Mouse (Mus musculus): ENCODE measurements around the gene Obsl1. TPM values are rescaled to one million over a fixed set of nuclear protein-coding genes. Genes with fewer than 3 reads are reported as not detected.

Gene Obsl1
- polyA plus RNA-seq, 1 experiment from 2014 or later, result 25.8 TPM

GRCm38 (mm10) chr1:75519576-75519975, 13.3 kb upstream of the Obsl1 start:
- peak overlapping the region; percentile 71 for H3K27ac ChIP-seq (ENCODE audit: low read length)
- TF ChIP-seq EP300 (IDR thresholded peaks at IDR 0.05) (no peak), CTCF (IDR thresholded peaks at IDR 0.05) (no peak)
- H3K4me1 ChIP-seq (ENCODE audit: insufficient read depth, low read depth, low read length), result peaks cover 6% of the 10 kb centered on the region; the same call in 1 of the 2 replicates
- H3K4me3 ChIP-seq (ENCODE audit: low read depth, low read length), result no peak overlapping the region
- no peaks in the 10 kb centered on the region for H3K9me3 ChIP-seq (ENCODE audit: low read length)
- H3K27me3 ChIP-seq (replicated peaks; ENCODE audit: insufficient read depth, low read length), result no peaks in the 10 kb centered on the region
- peak; percentile 72 for DNase-seq (ENCODE audit: low spot score)
- no peak overlapping the region for H3K4me2 ChIP-seq (replicated peaks; ENCODE audit: low read depth, low read length)
- H3K36me3 ChIP-seq (ENCODE audit: insufficient read depth, low read length), result no peaks in the 10 kb centered on the region
- no peak overlapping the region for H3K9ac ChIP-seq (replicated peaks; ENCODE audit: low read depth)
- 34% methylated on average over 5 of the region's 5 CpGs for WGBS
- ATAC-seq, result no peak

DNA sequence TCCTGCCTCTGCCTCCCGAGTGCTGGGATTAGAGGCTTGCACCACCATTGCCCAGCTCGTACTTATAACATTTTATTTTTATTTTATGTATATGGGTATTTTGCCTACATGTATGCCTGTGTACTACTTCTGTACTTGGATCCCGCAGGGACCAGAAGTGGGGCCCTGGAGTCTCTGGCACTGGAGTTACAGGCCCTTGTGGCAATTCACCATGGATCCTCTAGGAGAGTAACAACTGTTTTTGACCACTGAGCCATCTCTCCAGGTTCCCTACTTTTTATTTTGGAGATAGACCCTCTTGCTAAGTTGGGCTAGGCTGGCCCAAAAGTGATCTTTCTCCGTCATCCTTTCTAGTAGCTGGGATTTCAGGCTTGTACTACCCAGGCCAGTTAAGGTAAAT, 12.2 kb upstream of the Obsl1 start:
- TF ChIP-seq EP300 (IDR thresholded peaks at IDR 0.05) (no peak), CTCF (IDR thresholded peaks at IDR 0.05) (no peak)
- H3K27ac ChIP-seq (ENCODE audit: low read length), result no peak overlapping the region
- 93% methylated on average over 4 of the region's 4 CpGs for WGBS

GRCm38 (mm10) chr1:75517984-75518383, 11.7 kb upstream of the Obsl1 start:
- no peak for TF ChIP-seq EP300 (IDR thresholded peaks at IDR 0.05)
- TF ChIP-seq CTCF (IDR thresholded peaks at IDR 0.05), result no peak
- Histone ChIP-seq H3K27me3 (replicated peaks; ENCODE audit: insufficient read depth, low read length) (no peaks in the 10 kb centered on the region), H3K4me2 (replicated peaks; ENCODE audit: low read depth, low read length) (no peak overlapping the region), H3K4me3 (ENCODE audit: low read depth, low read length) (no peak overlapping the region), H3K9ac (replicated peaks; ENCODE audit: low read depth) (no peak overlapping the region), H3K36me3 (ENCODE audit: insufficient read depth, low read length) (no peaks in the 10 kb centered on the region), H3K27ac (ENCODE audit: low read length) (no peak overlapping the region), H3K9me3 (ENCODE audit: low read length) (no peaks in the 10 kb centered on the region), H3K4me1 (ENCODE audit: insufficient read depth, low read depth, low read length) (peaks cover 6% of the 10 kb centered on the region; the same call in 1 of the 2 replicates)
- ATAC-seq (no peak), DNase-seq (ENCODE audit: low spot score) (peak; percentile 45)
- WGBS, result 48% methylated on average over 2 of the region's 4 CpGs

More for the DNA sequence above, 12.2 kb upstream of the Obsl1 start:
- Histone ChIP-seq H3K4me2 (replicated peaks; ENCODE audit: low read depth, low read length) (no peak overlapping the region), H3K9me3 (ENCODE audit: low read length) (no peaks in the 10 kb centered on the region), H3K27me3 (replicated peaks; ENCODE audit: insufficient read depth, low read length) (no peaks in the 10 kb centered on the region), H3K4me3 (ENCODE audit: low read depth, low read length) (no peak overlapping the region), H3K36me3 (ENCODE audit: insufficient read depth, low read length) (no peaks in the 10 kb centered on the region), H3K9ac (replicated peaks; ENCODE audit: low read depth) (no peak overlapping the region), H3K4me1 (ENCODE audit: insufficient read depth, low read depth, low read length) (peaks cover 6% of the 10 kb centered on the region; the same call in 1 of the 2 replicates)
- ATAC-seq, result no peak
- no peak for DNase-seq (ENCODE audit: low spot score)

DNA sequence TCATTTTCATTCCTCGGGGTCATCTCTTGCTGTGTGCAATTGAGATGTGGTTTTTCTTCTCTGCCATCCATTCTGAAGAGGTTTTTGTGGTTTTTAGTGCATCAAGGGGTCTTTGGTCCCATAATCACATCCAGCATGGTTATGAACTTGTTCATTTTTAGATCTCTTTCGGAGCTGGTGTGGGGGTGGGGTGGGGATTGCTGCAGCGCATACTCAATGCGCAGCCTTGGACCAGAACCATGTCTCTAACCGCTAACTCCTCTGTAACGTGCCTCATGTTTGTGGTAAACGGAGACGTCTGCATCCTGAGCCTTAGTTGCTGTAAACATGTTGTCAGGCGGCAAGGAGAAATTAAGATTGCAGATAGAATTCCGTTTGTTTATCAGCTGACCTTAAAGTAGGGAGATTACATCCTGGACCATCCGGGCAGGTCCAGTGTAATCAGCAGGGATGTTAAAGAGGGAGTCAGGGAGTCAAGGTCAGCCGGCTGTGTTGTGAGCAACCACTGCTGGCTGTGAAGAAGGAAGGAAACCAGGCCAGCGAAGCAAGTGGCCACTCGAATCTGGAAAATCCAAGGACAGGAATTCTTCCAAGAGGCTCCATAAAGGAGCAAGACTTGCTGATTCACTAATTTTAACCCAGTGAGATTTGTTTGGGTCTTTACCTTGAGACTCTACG, 10.6 kb upstream of the Obsl1 start:
- TF ChIP-seq CTCF (IDR thresholded peaks at IDR 0.05), result no peak
- peak; percentile 51 for TF ChIP-seq EP300 (IDR thresholded peaks at IDR 0.05)
- no peaks in the 10 kb centered on the region for H3K36me3 ChIP-seq (ENCODE audit: insufficient read depth, low read length)
- no peak overlapping the region for H3K4me2 ChIP-seq (replicated peaks; ENCODE audit: low read depth, low read length)
- ATAC-seq (no peak), DNase-seq (ENCODE audit: low spot score) (peak; percentile 46)
- H3K9me3 ChIP-seq (ENCODE audit: low read length), result no peaks in the 10 kb centered on the region
- WGBS, result 55% methylated on average over 15 of the region's 15 CpGs
- no peaks in the 10 kb centered on the region for H3K27me3 ChIP-seq (replicated peaks; ENCODE audit: insufficient read depth, low read length)
- H3K9ac ChIP-seq (replicated peaks; ENCODE audit: low read depth), result no peak overlapping the region
- H3K27ac ChIP-seq (ENCODE audit: low read length), result no peak overlapping the region
- peaks cover 6% of the 10 kb centered on the region; the same call in 1 of the 2 replicates for H3K4me1 ChIP-seq (ENCODE audit: insufficient read depth, low read depth, low read length)
- no peak overlapping the region for H3K4me3 ChIP-seq (ENCODE audit: low read depth, low read length)

DNA sequence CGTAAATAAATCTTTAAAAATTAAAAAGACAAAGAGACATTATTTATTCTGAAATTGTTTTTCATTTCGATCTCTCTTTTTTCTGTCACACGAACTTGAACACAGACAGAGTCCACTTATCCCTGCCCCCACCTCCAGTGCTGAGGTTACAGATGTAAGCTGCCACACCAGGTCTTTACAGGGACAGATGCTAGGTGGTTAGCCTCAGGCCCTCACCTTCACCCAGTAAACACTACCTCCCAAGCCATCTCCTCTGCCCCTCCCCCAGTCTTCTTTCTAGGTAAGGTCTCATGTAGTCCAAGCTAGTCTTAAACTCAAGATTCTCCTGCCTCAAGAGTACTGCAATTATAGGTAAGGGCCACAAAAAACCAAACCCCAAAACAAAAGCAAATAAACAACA, 6.3 kb upstream of the Obsl1 start:
- TF ChIP-seq EP300 (IDR thresholded peaks at IDR 0.05) (no peak), CTCF (IDR thresholded peaks at IDR 0.05) (no peak)
- no peak overlapping the region for H3K4me2 ChIP-seq (replicated peaks; ENCODE audit: low read depth, low read length)
- H3K36me3 ChIP-seq (ENCODE audit: insufficient read depth, low read length), result no peaks in the 10 kb centered on the region
- 88% methylated on average over 3 of the region's 3 CpGs for WGBS
- H3K4me1 ChIP-seq (ENCODE audit: insufficient read depth, low read depth, low read length), result 0 out of 2 replicates have a peak, but pooled peaks cover 7% of the 10 kb centered on the region
- DNase-seq (ENCODE audit: low spot score) (no peak), ATAC-seq (no peak)
- H3K9ac ChIP-seq (replicated peaks; ENCODE audit: low read depth), result no peak overlapping the region
- no peak overlapping the region for H3K27ac ChIP-seq (ENCODE audit: low read length)
- no peaks in the 10 kb centered on the region for H3K9me3 ChIP-seq (ENCODE audit: low read length)
- no peaks in the 10 kb centered on the region for H3K27me3 ChIP-seq (replicated peaks; ENCODE audit: insufficient read depth, low read length)
- H3K4me3 ChIP-seq (ENCODE audit: low read depth, low read length), result no peak overlapping the region

DNA sequence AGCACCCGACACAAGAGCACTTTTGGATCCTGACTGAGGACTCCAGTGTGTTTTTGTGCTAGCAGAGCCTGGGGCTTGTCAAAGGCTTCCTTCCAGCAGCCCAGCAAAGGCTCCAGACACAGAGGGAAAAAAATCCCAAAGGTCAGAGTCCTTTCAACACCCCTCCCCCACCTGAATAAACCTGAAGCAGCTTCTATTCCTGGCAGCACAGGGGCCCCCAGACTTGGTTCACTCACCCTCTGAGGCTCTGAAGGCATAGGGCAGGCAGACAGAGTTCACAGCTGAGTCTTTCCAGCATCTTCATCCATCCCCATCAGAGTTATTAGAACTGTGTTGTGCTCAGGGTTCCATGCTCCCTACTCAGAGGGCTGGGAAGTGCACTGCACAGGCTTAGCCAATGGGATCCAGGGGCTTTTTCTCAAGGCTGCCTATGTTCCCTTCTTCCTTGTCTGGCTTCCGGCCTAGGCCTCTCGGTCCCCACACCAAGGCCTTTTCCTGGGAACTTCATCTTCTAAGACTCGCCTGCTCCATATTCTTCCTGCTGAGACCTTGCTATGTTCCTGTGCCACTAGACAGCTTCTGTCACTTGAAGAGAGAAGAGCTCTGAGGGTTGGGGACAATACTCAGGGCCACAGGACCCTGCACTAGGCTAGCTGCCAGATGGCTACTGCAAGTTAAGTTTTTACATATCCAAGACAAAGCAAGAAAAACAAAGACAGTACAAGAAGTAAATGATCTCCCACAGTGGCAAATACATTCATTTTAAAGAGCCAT, 5.4 kb upstream of the Obsl1 start:
- no peak overlapping the region for H3K27ac ChIP-seq (ENCODE audit: low read length)
- no peak overlapping the region for H3K4me3 ChIP-seq (ENCODE audit: low read depth, low read length)
- WGBS, result 61% methylated on average over 4 of the region's 4 CpGs
- H3K36me3 ChIP-seq (ENCODE audit: insufficient read depth, low read length), result no peaks in the 10 kb centered on the region
- no peak overlapping the region for H3K4me2 ChIP-seq (replicated peaks; ENCODE audit: low read depth, low read length)
- H3K27me3 ChIP-seq (replicated peaks; ENCODE audit: insufficient read depth, low read length), result no peaks in the 10 kb centered on the region
- no peaks in the 10 kb centered on the region for H3K9me3 ChIP-seq (ENCODE audit: low read length)
- DNase-seq (ENCODE audit: low spot score) (no peak), ATAC-seq (no peak)
- H3K4me1 ChIP-seq (ENCODE audit: insufficient read depth, low read depth, low read length), result peaks cover 7% of the 10 kb centered on the region; the same call in 1 of the 2 replicates
- no peak overlapping the region for H3K9ac ChIP-seq (replicated peaks; ENCODE audit: low read depth)
- no peak for TF ChIP-seq CTCF (IDR thresholded peaks at IDR 0.05)
- TF ChIP-seq EP300 (IDR thresholded peaks at IDR 0.05), result no peak

Data from lung, postnatal 0 days (tissue).